Mouse (Mus musculus): Measurements from ENCODE around the gene Arid2.

DNA sequence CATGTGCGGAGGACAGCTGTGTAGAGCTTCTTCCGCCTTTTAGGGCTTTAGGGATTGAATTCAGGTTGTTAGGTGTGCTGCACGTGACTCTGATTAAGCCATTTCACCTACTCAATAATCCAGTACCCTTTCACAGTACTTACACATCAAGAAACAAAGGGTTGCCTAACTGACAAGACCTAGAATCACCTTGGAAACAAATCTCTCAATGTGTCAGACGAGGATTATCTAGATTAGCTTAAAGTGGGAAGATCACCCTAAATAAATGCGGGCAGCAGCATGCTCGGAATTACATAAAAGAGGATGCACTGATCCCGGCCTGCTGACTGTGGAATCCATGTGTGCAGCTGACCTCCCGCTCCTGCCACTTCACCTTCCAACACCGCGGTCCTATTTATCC, 159.5 kb downstream of the Arid2 start:
- no peak for TF ChIP-seq CTCF (IDR thresholded peaks at IDR 0.05; ENCODE audit: extremely low read depth, insufficient read depth, insufficient read length, insufficient replicate concordance)
- no peak for TF ChIP-seq POLR2A (IDR thresholded peaks at IDR 0.05; ENCODE audit: low read depth, low read length)
